Mouse (Mus musculus): ENCODE measurements around the gene Olfr338.
"Not testable (repeated sequence)": the region's sequence is repeated elsewhere in the genome, so short reads cannot be mapped to it uniquely, and the experiment has no call there.

Olfr338 gene

DNA sequence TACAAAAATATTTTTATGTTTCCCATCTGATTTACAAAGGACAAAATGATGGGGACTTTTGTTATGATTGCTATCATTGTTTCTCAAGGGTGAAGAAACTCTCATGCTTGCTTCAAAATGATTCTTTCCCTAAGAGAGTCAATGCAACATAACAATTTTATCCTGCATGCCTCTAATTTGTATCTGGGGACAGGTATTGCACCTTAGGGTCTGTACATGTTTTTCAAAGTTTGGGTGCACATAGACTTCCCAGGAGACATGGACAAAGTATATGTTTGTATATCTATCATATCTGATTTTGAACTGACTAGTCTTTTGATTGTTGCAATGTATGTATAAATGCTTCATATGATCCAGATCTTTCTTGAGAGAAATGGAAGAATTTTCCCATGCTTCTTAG, at the start of gene Olfr338:
Gene Olfr338, plus strand, starts transcription at position 301 of the 400 bp plus-strand sequence.
- DNase-seq (ENCODE audit: low read depth, low spot score), result no peak

- not testable (repeated sequence) for DNase-seq (ENCODE audit: low read depth, low spot score)
Measured at GRCm38 (mm10) chr2:36415174-36415573, 41.9 kb downstream of the Olfr338 start.

- not testable (repeated sequence) for DNase-seq (ENCODE audit: low read depth, low spot score)
Measured at GRCm38 (mm10) chr2:36415591-36415990, 42.3 kb downstream of the Olfr338 start.

DNA sequence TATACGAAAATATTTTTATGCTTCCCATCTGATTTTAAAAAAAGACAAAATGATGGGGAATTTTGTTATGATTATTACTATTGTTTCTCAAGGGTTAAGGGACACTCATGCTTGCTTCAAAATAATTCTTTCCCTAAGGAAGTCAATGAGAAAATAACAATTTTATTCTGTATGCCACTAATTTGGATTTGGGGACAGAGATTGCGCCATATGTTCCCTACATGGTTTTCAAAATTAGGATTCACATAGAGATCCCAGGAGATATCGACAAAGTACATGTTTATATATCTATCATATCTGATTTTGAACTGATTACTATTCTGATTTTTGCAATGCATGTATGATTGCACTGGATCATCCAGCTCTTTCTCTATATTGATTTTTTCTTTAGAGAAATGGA, 45.3 kb downstream of the Olfr338 start, which contains the start of gene Olfr339:
Gene Olfr339, plus strand, starts transcription at position 301 of the 400 bp plus-strand sequence.
- DNase-seq (ENCODE audit: low read depth, low spot score), result no peak

Data from embryo, embryonic 11.5 days (tissue).